Mouse (Mus musculus) spleen, embryonic (tissue): ENCODE results near the gene Arhgap23.

Experiments used
- CTCF ChIA-PET: fragments of 350-600 bp; sonication (Branson Sonifier 250); formaldehyde crosslinking; loops from one replicate; lab custom pipeline; 2022; lab: Charles Lee

The Arhgap23 gene

DNA sequence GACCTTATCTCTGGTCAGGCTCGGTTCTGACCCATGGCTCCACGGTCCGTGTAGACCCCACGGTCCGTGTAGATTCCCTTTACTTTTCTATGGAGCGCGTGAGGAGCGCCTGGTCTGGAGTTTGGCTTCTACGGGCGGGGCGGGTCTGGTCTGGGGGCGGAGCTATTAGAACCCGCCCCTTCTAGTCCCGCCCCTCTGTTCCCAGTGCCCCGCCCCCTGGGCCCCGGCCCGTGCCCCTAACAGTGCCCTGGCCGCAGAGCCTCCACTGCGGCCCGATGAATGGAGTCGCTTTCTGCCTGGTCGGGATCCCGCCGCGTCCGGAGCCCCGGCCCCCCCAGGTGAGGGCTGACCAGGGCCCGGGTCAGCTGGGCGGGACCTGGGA lies at the start of gene Arhgap23:
Arhgap23 (plus strand) TSS at position 204 of the 382 bp plus-strand sequence.
- CTCF ChIA-PET, result no interaction called here

DNA sequence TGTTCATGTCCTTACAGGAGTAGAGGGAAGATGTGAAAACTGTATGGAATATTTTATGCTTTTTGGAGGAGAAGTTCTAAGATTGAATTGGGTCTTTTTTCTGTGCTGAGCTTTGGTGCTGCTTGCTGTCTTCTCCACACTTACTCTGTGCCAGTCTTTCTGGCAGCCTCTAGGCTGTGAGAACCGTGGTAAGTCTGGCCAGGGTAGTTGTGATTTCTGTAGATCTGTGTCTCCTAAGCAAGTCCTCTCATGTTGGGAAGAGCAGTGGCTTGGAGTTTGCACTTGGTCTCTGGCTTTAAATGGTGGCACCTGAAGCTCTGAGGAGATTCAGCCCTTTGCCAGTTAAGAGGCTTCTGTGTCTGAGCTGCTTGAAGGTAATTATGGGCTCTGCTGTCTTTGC lies 49.8 kb upstream of the Arhgap23 start:
- CTCF ChIA-PET, result interaction anchor here (0.5 to 0.7 kb wide), 2 partner anchors 338 to 1316 kb away, joined by 3 to 5 read pairs; partner anchors contain the start of gene Psmb3

DNA sequence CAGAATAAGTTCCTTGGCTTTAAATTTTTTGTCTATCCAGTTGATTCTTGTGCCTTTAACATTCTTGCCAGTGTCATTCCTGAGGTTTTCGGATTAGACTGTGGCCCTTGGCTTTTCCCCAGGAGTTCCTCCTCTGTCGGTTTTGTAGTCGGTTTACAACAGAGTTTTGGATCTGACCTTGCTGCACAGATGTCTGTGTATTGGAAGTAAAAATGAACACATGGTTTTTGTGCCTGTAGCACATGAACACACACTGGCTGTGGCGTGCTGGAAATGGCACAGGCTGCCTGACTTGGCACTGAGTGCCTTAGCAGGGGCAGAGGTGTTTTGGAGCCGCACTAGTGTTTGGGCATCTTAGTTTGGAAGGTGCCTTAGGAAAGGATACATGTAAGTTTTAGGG lies 46.8 kb upstream of the Arhgap23 start:
- CTCF ChIA-PET, result no interaction called here

DNA sequence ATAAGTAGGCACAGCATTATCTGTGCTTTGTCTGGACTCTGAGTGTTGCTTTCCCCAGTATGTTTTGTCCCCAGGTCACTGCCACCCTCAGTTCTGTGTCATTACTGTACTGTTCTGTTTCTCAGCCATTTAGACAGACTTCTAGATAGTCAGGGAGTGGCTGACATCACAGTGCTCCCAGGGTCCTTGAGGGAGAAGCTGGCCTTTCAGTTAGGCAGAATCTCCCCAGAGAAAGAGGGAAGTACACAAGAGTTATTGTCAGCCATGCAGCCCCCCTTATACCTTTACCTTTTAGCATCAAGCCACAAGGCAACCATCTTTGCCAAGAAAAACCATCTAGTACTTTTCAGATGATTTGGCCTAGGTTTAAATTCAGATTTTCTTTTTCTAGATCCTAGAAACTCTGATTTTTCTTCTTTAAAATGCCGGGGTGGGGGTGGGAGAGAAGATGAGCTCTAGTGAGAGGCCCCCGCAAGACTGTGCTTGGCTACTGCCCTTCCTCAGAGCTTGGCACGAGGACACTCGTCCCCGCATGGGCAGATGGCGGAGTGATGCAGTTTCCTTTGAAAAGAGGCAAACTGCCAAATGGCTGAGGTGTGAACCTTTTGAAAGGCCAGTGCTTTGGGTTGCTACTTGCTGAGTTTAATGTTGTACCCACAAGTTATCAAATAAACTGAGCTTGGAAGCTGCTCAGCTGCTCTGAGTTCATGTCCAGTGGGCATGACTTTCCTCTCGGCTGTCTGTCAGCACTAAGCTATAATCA lies 44.8 kb upstream of the Arhgap23 start:
- CTCF ChIA-PET, result interaction anchor here (0.6 kb wide), 3 partner anchors 16 to 392 kb away, joined by 4 to 8 read pairs (median 5); no protein-coding TSS in a partner anchor

DNA sequence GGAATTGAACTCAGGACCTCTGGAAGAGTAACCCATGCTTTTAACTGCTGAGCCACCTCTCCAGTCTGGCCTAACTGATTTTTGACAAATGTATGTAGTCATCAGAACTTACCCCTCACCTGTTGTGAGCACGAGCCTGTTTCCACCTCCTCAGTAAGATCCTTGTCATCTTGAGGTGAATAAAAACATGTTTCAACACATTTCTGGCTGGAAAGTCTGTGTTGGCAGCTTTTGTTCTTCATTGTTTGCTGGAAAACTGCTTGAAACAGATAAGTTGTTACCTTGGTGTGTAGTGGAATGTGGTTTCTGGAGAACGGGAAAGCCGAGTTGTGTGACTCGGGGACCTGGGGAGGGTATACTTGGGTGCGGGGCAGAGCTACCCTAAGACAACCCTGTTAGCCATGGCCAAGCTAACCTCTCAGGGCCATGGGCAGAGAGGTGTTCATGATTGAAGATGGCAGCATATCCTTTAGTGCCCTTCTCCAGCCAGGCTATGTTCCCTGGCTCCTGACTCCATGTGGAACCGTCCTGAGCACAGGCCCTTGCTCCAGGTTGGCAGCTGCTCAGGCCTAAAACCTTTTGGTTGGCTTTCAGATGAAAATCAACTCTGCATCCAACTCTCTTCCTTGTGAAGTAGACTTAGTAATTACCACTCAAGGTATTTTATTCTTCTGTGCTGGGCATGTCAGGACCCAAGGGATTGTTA lies 43.0 kb upstream of the Arhgap23 start:
- CTCF ChIA-PET, result interaction anchor here (0.6 kb wide), 1 partner anchor 1239 kb away, joined by 11 read pairs; no protein-coding TSS in a partner anchor

DNA sequence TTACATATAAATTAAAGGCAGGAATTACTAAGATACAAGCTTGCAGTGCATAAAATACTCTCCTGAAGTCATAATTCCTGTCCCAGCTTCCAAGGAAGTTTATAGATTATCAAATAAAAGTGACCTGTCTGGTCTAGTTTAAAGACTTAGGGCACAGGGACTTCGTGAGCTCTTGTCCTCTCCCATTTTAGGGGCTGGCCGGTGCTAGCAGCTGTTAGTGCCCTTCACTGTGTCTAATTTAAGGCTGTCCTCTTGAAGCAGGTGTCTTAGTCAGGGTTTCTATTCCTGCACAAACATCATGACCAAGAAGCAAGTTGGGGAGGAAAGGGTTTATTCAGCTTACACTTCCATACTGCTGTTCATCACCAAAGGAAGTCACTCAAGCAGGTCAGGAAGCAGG lies 41.9 kb upstream of the Arhgap23 start:
- CTCF ChIA-PET, result no interaction called here

DNA sequence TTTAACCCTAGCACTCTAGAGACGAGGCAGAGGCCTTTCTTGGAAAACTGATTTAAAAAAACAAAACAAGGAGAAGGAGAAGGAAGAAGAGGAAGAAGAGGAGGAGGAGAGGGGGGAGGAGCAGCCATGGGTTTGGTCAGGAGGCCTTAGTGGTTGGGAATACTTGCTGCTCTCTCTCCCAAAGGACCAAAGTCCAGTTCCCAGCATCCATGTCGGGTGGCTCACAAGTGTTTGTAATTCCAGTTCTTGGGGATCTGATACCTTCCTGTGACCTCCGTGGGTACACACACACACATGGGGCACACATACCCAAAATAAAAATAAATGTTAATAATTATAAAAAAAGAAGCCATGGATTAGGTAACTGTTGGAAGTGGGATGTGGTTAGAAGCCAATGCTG lies 35.3 kb upstream of the Arhgap23 start:
- CTCF ChIA-PET, result interaction anchor here (0.6 kb wide), 1 partner anchor 33 kb away, joined by 3 read pairs; no protein-coding TSS in a partner anchor

DNA sequence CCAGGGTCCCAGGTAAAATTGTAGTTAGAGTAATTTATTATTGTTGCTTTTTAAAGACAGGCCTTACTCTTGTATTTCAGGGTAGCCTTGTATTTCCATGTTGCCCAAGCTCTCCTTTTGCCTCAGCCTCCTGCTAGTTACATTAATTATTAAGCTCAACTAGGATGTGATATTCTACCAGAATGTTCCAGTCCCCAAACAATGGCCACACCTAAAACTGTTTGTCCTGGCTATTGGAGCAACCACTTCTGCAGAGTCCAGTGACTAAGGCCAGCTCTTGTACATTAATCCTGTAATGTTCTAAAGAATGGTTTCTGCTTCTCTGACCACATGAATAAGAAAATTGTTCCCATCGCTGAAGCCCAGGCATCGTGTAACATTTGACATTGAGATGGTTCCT lies 32.3 kb upstream of the Arhgap23 start:
- CTCF ChIA-PET, result no interaction called here

DNA sequence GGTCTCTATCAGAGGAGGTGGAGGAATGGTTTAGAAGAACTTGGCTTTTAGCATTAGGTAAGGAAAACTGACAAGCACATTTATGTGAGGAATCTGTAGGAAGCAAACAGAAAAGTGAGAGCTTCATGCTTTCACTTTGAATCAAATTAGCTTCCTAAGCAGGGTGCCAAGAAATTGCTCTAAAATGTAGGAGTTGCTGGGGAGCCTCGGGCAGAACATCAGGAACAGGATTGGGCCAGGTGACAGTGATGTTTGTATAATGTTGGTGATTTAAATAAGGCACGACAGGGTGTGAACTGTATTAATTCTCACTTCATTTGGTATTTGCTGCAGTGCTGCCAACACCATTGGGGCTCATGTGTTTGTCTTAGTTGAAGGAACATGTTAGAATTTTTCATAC lies 31.6 kb upstream of the Arhgap23 start:
- CTCF ChIA-PET, result no interaction called here

DNA sequence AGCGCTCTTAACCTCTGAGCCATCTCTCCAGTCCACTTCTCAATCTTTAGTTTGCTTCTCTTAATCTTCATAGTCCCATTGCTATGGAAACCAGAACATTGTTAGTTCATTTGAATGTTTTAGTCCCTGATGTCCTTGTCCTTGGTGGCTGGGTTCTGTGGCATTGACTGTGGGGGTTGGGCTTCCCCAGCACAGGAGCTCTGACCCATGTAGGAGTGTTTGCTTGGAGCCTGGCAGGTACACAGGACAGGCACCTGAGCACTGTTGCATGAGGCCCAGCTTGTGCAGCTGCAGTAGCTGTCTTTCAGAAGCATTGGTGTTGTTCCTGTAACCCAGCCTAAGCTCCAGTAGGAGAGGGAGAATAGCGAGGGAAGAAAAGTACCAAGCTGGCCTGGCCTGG lies 27.5 kb upstream of the Arhgap23 start:
- CTCF ChIA-PET, result no interaction called here

DNA sequence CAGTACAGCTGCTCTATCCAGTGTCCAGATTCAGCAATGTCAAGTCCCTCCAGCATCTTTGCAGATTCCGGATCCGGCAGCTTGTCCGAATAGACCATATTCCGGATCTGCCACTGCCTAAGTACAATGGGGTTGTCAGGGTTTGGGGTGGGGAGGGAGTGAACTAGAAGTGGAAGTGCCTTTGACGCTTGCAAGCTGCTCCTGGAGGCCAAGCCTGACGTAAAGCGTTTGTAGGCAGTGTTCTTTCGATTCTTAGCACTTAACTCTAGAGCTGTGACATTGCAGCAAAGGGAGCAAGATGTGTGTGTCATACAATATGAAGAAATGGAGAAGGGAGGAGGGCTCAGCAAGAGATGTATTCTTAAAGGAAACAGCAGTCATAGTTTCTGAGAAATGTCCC lies 26.2 kb upstream of the Arhgap23 start:
- CTCF ChIA-PET, result no interaction called here

DNA sequence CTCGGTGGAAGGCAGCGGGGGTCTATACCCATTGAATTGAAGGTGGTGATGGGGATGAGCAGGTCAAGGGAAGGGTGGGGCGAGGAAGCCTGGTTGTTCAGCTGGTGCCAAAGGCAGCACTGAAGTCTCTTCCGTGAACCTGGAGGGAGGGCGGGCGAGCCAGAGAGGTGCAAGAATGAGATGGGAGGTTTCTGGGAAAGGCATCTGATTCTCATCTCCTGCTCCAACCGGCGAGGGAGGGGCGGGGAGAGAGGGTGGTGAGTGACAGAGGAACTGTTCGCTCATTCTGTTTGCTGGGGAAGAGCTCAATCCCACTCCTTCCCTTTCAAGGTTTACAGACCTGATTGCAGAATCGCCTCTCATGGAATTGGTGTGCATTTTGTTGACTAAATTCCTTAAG lies 21.7 kb upstream of the Arhgap23 start:
- CTCF ChIA-PET, result no interaction called here

DNA sequence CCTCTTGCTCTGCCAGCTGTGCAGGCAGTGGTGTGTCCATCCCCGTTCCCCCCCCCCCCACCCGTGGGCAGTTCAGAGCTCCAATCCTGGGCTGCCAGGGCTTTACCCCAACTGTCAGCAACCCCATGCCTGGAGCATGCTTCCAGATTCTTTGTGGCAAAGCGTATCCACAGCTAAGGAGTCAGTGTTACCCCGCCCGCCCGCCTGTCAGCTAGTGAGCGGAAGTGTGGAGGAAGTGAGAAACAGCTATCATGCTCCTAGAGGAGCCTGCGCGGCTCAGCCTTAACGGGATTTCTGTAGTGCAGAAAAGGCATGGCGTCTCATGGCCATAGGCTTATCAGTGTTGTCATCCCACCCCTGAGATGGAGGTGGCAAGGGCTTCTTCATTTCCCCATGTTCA lies 21.2 kb upstream of the Arhgap23 start:
- CTCF ChIA-PET, result no interaction called here

DNA sequence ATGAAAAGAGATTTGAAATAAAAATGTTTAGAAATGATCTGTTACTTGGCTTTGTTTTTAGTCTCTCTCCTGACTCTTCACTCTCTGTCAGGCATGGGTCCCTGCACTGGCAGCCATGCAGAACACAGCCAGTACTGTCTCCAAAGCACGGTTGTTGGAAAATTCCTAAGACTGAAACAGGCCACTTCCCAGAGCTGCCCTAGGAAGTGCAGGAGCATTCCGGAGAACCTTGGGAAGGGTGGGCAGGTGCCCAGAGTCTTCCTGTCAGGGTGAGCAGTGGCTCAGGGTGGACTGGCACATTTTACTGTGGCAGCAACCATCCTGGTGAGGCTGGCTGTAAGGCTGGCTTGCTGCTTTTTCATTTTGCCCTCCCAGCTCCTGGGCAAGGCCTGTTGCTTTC lies 16.8 kb upstream of the Arhgap23 start:
- CTCF ChIA-PET, result no interaction called here

DNA sequence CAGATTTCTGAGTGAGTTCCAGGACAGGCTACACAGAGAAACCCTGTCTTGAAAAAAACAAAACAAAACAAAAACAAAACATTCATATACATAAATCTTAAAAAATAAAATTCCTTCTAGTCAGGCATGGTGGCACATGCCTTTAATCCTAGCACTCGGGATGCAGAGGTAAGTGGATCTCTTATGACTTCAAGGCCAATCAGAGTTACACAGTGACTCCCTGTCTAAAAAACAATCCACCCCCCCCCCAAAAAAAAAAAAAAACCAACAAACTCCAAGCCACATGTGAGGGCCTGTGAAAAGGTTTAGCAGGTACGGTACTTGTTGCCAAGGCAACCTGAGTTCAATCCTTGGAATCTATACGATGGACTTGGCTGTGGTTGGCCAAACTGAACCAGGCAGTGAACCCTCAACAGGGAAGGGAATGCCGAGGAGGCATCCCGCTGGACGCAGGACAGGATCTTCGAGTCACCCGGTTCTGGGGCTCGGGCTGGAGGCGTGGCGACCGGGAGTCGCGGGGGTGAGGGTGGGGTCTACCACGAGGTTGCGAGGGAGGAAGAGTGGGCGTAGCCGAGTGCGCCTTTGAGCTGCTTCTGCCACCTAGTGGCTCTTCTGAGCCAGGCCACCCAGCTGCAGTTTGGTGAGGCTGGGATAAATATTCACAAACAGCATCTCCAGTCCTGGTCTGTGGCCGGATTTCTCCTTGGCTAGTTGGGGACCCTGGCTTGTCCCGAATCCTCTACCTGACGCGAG lies 15.2 kb upstream of the Arhgap23 start:
- CTCF ChIA-PET, result interaction anchor here (0.6 to 0.7 kb wide), 2 partner anchors 42 to 1135 kb away, joined by 3 to 11 read pairs; no protein-coding TSS in a partner anchor

DNA sequence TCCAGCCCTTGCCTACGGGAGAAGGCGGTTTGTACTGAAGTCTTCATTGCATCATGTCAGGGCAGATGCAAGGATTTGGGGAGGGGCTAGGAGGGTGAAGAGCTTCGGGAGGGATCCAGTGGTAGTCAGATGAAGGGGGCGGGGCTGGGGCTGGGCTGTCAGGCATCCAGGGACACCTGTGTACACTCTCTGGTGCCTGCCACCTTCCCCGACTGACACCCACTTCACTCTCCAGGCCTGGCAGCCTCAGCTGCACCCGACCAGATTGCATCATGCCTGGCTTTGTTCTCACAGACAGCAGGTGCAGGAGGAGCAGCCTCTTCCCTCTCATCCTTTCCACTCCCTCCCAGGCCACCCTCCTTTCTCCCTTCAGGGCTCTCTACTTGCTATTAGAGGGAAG lies 14.3 kb upstream of the Arhgap23 start:
- CTCF ChIA-PET, result interaction anchor here (0.6 kb wide), 1 partner anchor 58 kb away, joined by 3 read pairs; no protein-coding TSS in a partner anchor

DNA sequence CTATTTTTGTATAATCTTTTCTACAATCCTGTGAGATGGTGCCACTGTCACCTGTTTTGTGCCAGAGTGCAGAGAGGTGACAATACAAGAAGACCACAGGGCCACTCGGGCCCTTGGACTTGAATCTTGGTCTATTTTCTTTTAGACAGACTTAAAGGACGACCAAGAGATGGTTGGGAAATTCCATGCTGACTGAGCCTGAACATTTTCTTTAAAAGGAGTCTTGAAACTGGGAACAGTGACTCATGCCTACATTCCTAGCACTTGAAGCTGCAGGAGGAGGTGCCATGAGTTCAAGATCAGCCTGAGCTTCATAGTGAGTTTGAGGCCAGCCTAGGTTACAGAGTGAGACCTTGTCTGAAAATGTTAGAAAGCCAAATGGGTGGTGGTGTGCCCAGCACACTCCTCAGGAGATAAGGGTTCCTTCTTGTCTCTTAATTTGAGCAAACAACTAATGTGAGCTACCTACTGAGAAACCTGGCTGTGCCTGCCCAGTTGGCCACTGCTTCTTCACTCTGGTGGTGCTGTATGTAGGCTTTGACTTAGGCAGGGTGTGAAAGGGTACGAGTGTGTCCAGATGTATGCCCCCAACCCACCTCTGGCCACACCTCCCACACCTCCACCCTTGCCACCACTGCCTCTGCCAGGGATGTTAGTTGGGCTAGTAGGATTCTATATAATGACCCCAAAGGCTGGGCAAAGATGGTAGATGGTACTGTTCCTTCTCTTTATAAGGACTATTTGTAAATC lies 13.5 kb upstream of the Arhgap23 start:
- CTCF ChIA-PET, result interaction anchor here (0.6 kb wide), 2 partner anchors 44 to 59 kb away, joined by 3 to 4 read pairs; no protein-coding TSS in a partner anchor

DNA sequence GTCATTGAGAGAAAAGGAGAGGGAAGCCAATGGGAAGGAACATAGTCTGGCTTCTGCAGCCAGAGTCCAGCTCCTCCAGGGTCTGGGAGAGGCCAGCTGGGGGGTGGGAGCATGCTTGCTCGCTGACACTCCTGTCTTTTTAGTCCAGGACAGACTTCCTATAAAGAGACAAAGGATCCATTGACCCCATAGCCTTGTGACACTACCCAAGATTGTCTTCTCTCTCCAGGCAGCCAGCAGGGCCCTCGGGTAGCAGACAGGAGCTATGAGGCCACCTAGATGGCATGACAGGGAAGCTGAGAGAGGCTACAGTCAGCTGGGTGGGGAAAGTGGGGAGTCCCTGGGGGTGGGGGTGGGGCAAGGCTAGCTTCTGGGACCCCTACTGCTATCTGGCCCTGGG lies 12.6 kb upstream of the Arhgap23 start:
- CTCF ChIA-PET, result no interaction called here

DNA sequence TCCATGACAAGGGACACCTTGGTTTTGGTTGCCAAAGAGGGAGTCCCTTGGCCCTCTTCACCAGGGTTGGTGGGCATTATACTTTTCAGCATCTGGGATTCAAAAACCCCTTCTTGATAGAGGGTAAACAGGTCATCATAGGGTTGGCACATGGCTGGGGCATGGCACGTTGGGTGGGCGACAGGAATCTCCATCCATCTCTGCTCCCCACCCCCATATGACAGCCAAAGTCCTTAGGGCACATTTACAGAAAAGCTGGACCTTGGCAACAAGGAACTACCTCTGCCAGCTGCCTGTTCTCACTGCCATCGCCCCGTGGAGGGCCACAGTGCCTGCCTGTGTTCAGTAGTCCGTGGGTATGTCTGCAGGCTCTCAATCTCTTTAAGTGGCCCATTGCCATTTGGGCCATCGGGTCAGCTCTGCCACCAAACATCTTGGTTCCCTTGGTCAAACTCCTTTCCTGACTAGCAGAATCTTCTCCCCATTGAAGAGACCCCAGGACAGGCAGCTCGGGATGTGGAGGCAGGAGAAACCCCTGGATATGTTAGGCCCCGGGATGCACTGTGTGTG lies 11.6 kb upstream of the Arhgap23 start:
- CTCF ChIA-PET, result no interaction called here

DNA sequence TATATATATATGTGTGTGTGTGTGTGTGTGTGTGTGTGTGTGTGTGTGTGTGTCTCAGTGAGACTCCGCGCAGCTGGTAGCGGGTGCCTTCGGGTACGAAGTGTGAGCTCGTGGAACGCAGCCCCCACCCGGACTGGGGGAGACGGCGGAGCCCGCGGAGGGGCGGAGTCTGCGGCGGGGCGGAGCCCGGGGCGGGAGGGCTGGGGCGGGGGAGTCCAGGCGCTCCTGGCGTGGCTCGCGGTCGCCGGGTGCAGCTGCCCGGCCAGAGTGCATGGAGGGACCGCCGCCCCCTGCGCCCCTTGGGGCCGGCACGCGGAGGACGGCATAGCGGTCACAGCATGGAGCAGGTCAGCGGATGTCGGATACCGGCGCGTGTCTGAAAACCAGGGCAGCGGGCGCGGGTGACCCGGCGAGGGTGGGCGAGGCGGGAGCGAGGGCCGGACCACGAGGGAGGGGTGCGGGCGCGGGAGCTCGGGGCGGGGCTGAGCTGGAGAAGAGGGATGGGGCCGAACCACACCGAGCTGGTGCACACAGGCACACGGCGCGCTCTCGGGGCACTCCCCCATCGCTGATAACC lies 11.1 kb upstream of the Arhgap23 start:
- CTCF ChIA-PET, result interaction anchor here (0.6 kb wide), 1 partner anchor 30 kb away, joined by 13 read pairs; no protein-coding TSS in a partner anchor
